8 mouse cellular contexts compared by ENCODE assay signal in the genomic region with DNA sequence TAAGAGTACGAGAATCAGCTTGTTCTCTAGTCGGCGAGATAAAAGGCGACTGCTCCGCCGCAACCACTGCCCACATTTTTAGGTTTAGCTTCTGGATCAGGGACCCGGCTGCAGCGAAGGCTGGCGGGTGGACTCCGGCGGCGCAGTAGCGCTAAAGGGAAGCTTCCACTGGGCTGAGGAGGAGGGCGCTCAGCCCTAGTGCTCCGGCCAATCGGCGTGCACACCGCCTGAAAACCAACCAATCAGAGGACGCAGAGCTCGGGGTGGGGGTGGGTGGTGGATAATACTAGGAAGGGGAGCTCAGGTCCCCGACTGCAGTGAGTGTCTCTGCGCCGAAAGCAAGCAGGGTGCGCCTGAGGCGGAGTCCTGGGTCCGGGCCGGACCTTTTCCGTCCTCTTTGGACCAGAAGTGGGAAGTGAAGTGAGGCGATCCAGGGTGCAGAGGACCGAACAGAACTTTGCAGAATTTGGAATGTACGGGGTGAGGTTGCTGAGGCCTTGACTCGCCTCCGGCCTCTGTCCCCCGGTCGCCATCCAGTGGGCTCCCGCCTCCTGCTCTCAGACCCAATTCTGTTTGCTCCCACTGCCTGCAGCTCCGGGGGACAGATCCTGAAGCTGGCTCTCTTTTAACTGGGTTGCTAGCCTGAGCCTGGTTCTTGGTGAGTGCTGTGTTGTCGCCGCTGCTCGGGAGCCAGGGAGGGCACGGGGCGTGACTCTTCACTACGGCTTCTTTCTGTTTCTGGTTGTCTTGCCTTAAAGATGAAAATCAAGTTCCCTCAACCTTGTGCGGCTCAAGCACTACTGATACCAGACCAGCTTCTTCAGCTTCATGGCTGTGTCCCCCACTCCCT. TPM values are rescaled to one million over a fixed set of nuclear protein-coding genes. Genes with fewer than 3 reads are reported as not detected.
DNase-seq lines count a peak whose midpoint lies in the region; ATAC-seq and TF ChIP-seq lines count a peak whose summit lies in the region.

TSS of gene Dmrt2 (plus strand) at position 311 of the 850 bp plus-strand sequence.

- TF ChIP-seq CTCF in E14TG2a.4 (conservative IDR thresholded peaks at IDR 0.05; ENCODE audit: low read length), result no peak
- TF ChIP-seq CTCF in lung, embryonic 14.5 days (IDR thresholded peaks at IDR 0.05; ENCODE audit: low read depth), result peak; percentile 15; the same call in 1 of the 2 replicates

- intact Hi-C loops in heart, postnatal 10 days (cut with DNase I), result loop anchor here (5.0 kb wide), 1 partner anchor 365 kb away; no protein-coding TSS in a partner anchor

- no peaks in the 10 kb centered on the region for H3K36me3 ChIP-seq in E14TG2a.4 (ENCODE audit: insufficient read depth, low read length)
- no peaks in the 10 kb centered on the region for H3K36me3 ChIP-seq in forebrain, embryonic 13.5 days (ENCODE audit: poor library complexity, severe bottlenecking)
- no peaks in the 10 kb centered on the region for H3K36me3 ChIP-seq in lung, embryonic 14.5 days (ENCODE audit: insufficient read depth)

- peak; percentile 67 for DNase-seq in brain, embryonic 18.5 days (ENCODE audit: low read depth, low spot score)
- peak; percentile 72 to 73 for DNase-seq in heart, postnatal 10 days
- DNase-seq in kidney, postnatal 25 days, result peak; percentile 40 to 74
- DNase-seq in lung, embryonic 14.5 days, result peak; percentile 90
- peak; percentile 54 for DNase-seq in ovary, postnatal 10 days (ENCODE audit: low spot score)
- peak; percentile 30 to 36 for DNase-seq in thymus, postnatal 36 days

- peaks cover 21% of the 10 kb centered on the region for H3K4me1 ChIP-seq in E14TG2a.4 (replicated peaks; ENCODE audit: low read depth, low read length)
- peaks cover 24% of the 10 kb centered on the region for H3K4me1 ChIP-seq in forebrain, embryonic 13.5 days
- no peaks in the 10 kb centered on the region for H3K4me1 ChIP-seq in lung, embryonic 14.5 days (ENCODE audit: insufficient read depth)

- H3K9me3 ChIP-seq in E14TG2a.4 (ENCODE audit: low read length), result peaks cover 10% of the 10 kb centered on the region
- no peaks in the 10 kb centered on the region for H3K9me3 ChIP-seq in forebrain, embryonic 13.5 days (replicated peaks)
- no peaks in the 10 kb centered on the region for H3K9me3 ChIP-seq in lung, embryonic 14.5 days (ENCODE audit: low read depth, low read length)

- under 1% methylated on average over 44 of the region's 44 CpGs for WGBS in forebrain, embryonic 13.5 days
- 1% methylated on average over 44 of the region's 44 CpGs for WGBS in lung, embryonic 14.5 days

- no peak within 1 kb of the TSS for H3K27ac ChIP-seq in forebrain, embryonic 13.5 days
- no peak within 1 kb of the TSS for H3K27ac ChIP-seq in lung, embryonic 14.5 days (ENCODE audit: low read depth)

- peak within 1 kb of the TSS; percentile 76 for H3K4me3 ChIP-seq in E14TG2a.4 (replicated peaks; ENCODE audit: low read length)
- H3K4me3 ChIP-seq in forebrain, embryonic 13.5 days, result peak within 1 kb of the TSS; percentile 44
- H3K4me3 ChIP-seq in lung, embryonic 14.5 days (ENCODE audit: low read depth, low read length), result peak within 1 kb of the TSS; percentile 40

- peak within 1 kb of the TSS; percentile 81 for H3K4me2 ChIP-seq in forebrain, embryonic 13.5 days
- H3K4me2 ChIP-seq in lung, embryonic 14.5 days, result peak within 1 kb of the TSS; percentile 69

- ATAC-seq in forebrain, embryonic 13.5 days, result peak; percentile 99
- peak; percentile 99 for ATAC-seq in lung, embryonic 14.5 days (ENCODE audit: insufficient read depth)

- peak within 1 kb of the TSS; percentile 43 for H3K9ac ChIP-seq in forebrain, embryonic 13.5 days
- no peak within 1 kb of the TSS for H3K9ac ChIP-seq in lung, embryonic 14.5 days

- peaks cover 93% of the 10 kb centered on the region for H3K27me3 ChIP-seq in E14TG2a.4 (ENCODE audit: insufficient read depth, low read length)
- peaks cover 97% of the 10 kb centered on the region for H3K27me3 ChIP-seq in forebrain, embryonic 13.5 days
- H3K27me3 ChIP-seq in lung, embryonic 14.5 days (ENCODE audit: insufficient read depth, low read length), result peaks cover 98% of the 10 kb centered on the region

RNA-seq across cellular contexts. Expression of gene Dmrt2, which starts in this region (rescaled TPM):
- 0.26 and 0.43 TPM in 2 replicates for polyA plus RNA-seq in forebrain, embryonic 13.5 days (2015; fragmentation: Nextera tagmentation; extraction: Ambion mirVana)
- under 1 TPM; 0.36 to 0.42 TPM for total RNA-seq in heart, postnatal 10 days (2021)
- polyA plus RNA-seq in lung, embryonic 14.5 days (2014; fragmentation: Nextera tagmentation; extraction: Ambion mirVana), result 0.41 and 0.62 TPM in 2 replicates

Comparison
In these comparisons a context has a peak if more than half of its experiments do, and no peak if none do; other contexts are left out.
1. Peak in ATAC-seq, H3K4me3 ChIP-seq, H3K9ac ChIP-seq and H3K4me2 ChIP-seq in forebrain, embryonic 13.5 days; RNA of the gene not detected or under 1 TPM.
2. Peak in DNase-seq in heart, postnatal 10 days; RNA of the gene not detected or under 1 TPM.
3. Peak in DNase-seq, ATAC-seq, H3K4me3 ChIP-seq and H3K4me2 ChIP-seq in lung, embryonic 14.5 days; RNA of the gene not detected or under 1 TPM.
4. DNase-seq: peak in every context shown above with its lines; median percentile 90 in lung, embryonic 14.5 days; 72 in heart, postnatal 10 days; 67 in brain, embryonic 18.5 days; 57 in kidney, postnatal 25 days; 54 in ovary, postnatal 10 days; 33 in thymus, postnatal 36 days.